Mouse (Mus musculus): ENCODE data around the gene Nin. TPM values are rescaled to one million over a fixed set of nuclear protein-coding genes. Genes with fewer than 3 reads are reported as not detected.

The Nin gene
- total and polyA plus RNA-seq, 2 experiments from 2014 or later = 5.1 to 9.8 TPM

DNA sequence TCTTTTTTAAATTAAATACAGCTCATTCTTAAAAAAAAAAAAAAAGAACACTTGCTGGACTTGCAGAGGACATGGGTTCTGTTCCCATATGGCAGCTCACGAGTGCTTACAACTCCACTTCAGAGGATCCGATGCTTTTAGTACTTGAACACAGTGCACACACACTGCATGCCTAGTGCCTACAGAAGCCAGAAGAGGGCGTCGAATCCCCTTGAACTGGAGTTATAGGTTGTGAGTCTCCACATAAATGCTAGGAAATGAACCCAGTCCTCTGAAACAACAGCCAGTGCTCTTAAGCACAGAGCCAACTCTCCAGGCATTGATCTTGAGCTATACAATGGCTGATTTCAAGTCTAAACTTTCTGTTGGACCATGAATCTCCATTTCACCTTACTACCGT lies 130.6 kb downstream of the Nin start:
- WGBS = 78% methylated on average over 5 of the region's 5 CpGs
- Histone ChIP-seq H3K36me3 (replicated peaks; ENCODE audit: control insufficient read depth, insufficient read depth, low read length) (peaks cover 37% of the 10 kb centered on the region), H3K4me2 (ENCODE audit: low read depth, low read length) (no peak overlapping the region), H3K27ac (ENCODE audit: low read depth) (no peak overlapping the region), H3K27me3 (ENCODE audit: control insufficient read depth, insufficient read depth, low read length) (no peaks in the 10 kb centered on the region), H3K4me1 (ENCODE audit: control insufficient read depth, insufficient read depth) (peaks cover 23% of the 10 kb centered on the region; the same call in 1 of the 2 replicates), H3K4me3 (ENCODE audit: low read depth, low read length) (no peak overlapping the region), H3K9me3 (replicated peaks; ENCODE audit: control insufficient read depth, low read length) (no peaks in the 10 kb centered on the region), H3K9ac (replicated peaks; ENCODE audit: low read depth, low read length) (no peak overlapping the region)
- ATAC-seq (ENCODE audit: insufficient read depth, low read depth) (no peak), DNase-seq (ENCODE audit: low spot score) (no peak)
- peak; percentile 26 for TF ChIP-seq CTCF (IDR thresholded peaks at IDR 0.05; ENCODE audit: low read depth)
- TF ChIP-seq EP300 (IDR thresholded peaks at IDR 0.05; ENCODE audit: low read depth) = no peak

DNA sequence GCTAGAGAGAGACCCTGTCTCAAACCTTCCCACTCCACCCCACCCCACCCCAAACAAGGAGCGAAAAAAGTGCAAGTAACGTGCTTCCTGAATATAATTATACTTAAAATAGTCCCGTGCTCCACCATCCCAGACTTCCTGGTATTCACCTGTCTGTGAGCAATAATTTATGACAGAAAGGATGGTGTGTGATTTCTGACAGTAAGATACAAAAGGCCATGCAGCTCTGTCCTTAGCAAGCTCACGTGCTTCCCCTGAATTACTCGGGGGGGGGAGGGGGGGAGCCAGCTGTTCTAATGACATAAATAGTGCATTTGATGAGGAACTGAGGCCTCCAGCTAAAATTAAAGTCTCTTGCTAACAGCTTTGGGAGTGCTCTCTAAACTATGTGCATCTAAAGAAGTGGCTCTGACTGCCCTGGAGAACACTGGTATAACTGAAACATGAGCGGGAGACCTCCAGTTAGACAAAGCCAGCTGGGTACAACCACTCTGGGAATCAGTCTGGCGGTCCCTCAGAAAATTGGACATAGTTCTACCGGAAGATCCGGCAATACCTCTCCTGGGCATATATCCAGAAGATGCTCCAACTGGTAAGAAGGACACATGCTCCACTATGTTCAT lies 136.0 kb downstream of the Nin start:
- no peak overlapping the region for H3K4me3 ChIP-seq (ENCODE audit: low read depth, low read length)
- 0 out of 2 replicates have a peak overlapping the region, but pooled peaks have one; percentile 52 for H3K27ac ChIP-seq (ENCODE audit: low read depth)
- no peak overlapping the region for H3K9ac ChIP-seq (replicated peaks; ENCODE audit: low read depth, low read length)
- no peaks in the 10 kb centered on the region for H3K9me3 ChIP-seq (replicated peaks; ENCODE audit: control insufficient read depth, low read length)
- H3K4me2 ChIP-seq (ENCODE audit: low read depth, low read length) = 0 out of 2 replicates have a peak overlapping the region, but pooled peaks have one; percentile 1
- H3K4me1 ChIP-seq (ENCODE audit: control insufficient read depth, insufficient read depth) = 0 out of 2 replicates have a peak, but pooled peaks cover 11% of the 10 kb centered on the region
- DNase-seq (ENCODE audit: low spot score) (no peak), ATAC-seq (ENCODE audit: insufficient read depth, low read depth) (peak; percentile 41; the same call in 1 of the 2 replicates)
- TF ChIP-seq CTCF (IDR thresholded peaks at IDR 0.05; ENCODE audit: low read depth) (no peak), EP300 (IDR thresholded peaks at IDR 0.05; ENCODE audit: low read depth) (no peak)
- H3K27me3 ChIP-seq (ENCODE audit: control insufficient read depth, insufficient read depth, low read length) = no peaks in the 10 kb centered on the region
- H3K36me3 ChIP-seq (replicated peaks; ENCODE audit: control insufficient read depth, insufficient read depth, low read length) = peaks cover 31% of the 10 kb centered on the region
- WGBS = 42% methylated on average over 9 of the region's 9 CpGs

DNA sequence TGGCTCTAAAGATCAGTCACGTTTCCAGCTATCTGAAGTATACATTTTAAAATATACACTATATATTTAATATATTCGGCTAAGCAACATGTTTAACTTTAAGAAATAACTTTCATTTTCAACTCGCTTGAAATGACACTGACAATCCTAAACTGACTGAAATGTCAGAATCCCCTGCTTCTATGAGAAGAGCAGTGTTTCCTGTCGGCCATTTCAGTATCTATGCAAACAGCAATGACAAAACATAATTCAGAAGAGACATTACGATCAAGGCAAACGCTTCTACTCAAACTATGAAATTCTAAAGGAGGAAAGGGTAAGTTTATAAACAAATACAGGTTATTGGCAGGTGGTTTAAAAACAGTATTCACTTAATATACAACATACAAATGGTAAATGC lies 136.8 kb downstream of the Nin start:
- Histone ChIP-seq H3K4me2 (ENCODE audit: low read depth, low read length) (no peak overlapping the region), H3K9ac (replicated peaks; ENCODE audit: low read depth, low read length) (no peak overlapping the region), H3K36me3 (replicated peaks; ENCODE audit: control insufficient read depth, insufficient read depth, low read length) (peaks cover 25% of the 10 kb centered on the region), H3K4me1 (ENCODE audit: control insufficient read depth, insufficient read depth) (0 out of 2 replicates have a peak, but pooled peaks cover 11% of the 10 kb centered on the region), H3K4me3 (ENCODE audit: low read depth, low read length) (no peak overlapping the region), H3K27ac (ENCODE audit: low read depth) (0 out of 2 replicates have a peak overlapping the region, but pooled peaks have one; percentile 52), H3K27me3 (ENCODE audit: control insufficient read depth, insufficient read depth, low read length) (no peaks in the 10 kb centered on the region), H3K9me3 (replicated peaks; ENCODE audit: control insufficient read depth, low read length) (no peaks in the 10 kb centered on the region)
- TF ChIP-seq CTCF (IDR thresholded peaks at IDR 0.05; ENCODE audit: low read depth) (no peak), EP300 (IDR thresholded peaks at IDR 0.05; ENCODE audit: low read depth) (no peak)
- WGBS = 77% methylated on average over 6 of the region's 6 CpGs
- no peak for ATAC-seq (ENCODE audit: insufficient read depth, low read depth)
- no peak for DNase-seq (ENCODE audit: low spot score)

DNA sequence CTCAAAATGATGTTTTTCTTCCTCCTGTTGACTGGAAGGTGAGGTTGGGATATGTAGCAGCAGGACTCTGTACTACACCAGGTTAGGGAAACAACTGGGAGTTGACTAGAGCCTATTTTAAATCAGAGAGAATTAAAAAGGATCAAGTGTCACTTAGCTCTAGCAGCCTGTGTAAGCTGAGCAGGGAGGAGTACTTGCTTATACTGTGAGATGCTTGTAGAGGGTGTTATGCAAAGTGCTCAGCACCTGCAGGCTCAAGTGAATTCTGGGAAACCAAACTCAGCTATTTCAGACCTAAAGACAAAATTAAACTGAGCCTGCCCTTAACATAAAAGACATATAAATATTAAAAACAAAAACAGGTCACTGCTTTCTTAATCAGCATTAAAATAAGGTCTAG lies 139.9 kb downstream of the Nin start:
- Histone ChIP-seq H3K36me3 (replicated peaks; ENCODE audit: control insufficient read depth, insufficient read depth, low read length) (peaks cover 35% of the 10 kb centered on the region), H3K27ac (ENCODE audit: low read depth) (no peak overlapping the region)

DNA sequence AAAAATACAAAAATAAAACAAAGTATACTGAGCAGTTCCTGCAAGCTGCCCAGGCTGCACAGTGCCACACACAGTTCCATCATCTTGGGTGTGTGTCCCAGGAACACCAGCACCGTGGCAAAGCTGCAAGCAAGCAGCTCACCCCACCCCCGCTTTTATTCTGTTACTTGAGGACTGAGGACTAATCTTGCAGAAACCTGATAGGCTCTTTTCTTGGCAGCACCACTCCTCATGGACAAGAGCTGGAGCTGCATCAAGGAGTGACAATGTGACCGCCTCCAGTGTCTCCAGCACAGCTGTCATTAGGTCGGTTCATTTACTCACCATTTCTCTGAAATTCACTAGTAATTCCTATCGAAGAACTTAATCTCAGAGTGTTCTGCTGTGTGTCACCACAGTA lies 145.4 kb downstream of the Nin start:
- H3K27me3 ChIP-seq (ENCODE audit: control insufficient read depth, insufficient read depth, low read length) = no peaks in the 10 kb centered on the region
- H3K27ac ChIP-seq (ENCODE audit: low read depth) = no peak overlapping the region
- H3K4me3 ChIP-seq (ENCODE audit: low read depth, low read length) = no peak overlapping the region
- no peak for ATAC-seq (ENCODE audit: insufficient read depth, low read depth)
- no peak overlapping the region for H3K9ac ChIP-seq (replicated peaks; ENCODE audit: low read depth, low read length)
- H3K36me3 ChIP-seq (replicated peaks; ENCODE audit: control insufficient read depth, insufficient read depth, low read length) = peaks cover 56% of the 10 kb centered on the region
- WGBS = 50% methylated on average over 5 of the region's 5 CpGs
- H3K9me3 ChIP-seq (replicated peaks; ENCODE audit: control insufficient read depth, low read length) = no peaks in the 10 kb centered on the region
- H3K4me1 ChIP-seq (ENCODE audit: control insufficient read depth, insufficient read depth) = peaks cover 23% of the 10 kb centered on the region
- peak; percentile 54 for DNase-seq (ENCODE audit: low spot score)
- TF ChIP-seq CTCF (IDR thresholded peaks at IDR 0.05; ENCODE audit: low read depth) (no peak), EP300 (IDR thresholded peaks at IDR 0.05; ENCODE audit: low read depth) (no peak)
- no peak overlapping the region for H3K4me2 ChIP-seq (ENCODE audit: low read depth, low read length)

More for the DNA sequence above, 139.9 kb downstream of the Nin start:
- no peak for TF ChIP-seq EP300 (IDR thresholded peaks at IDR 0.05; ENCODE audit: low read depth)
- TF ChIP-seq CTCF (IDR thresholded peaks at IDR 0.05; ENCODE audit: low read depth) = no peak
- H3K4me2 ChIP-seq (ENCODE audit: low read depth, low read length) = no peak overlapping the region
- DNase-seq (ENCODE audit: low spot score) = no peak
- H3K9ac ChIP-seq (replicated peaks; ENCODE audit: low read depth, low read length) = no peak overlapping the region
- no peaks in the 10 kb centered on the region for H3K27me3 ChIP-seq (ENCODE audit: control insufficient read depth, insufficient read depth, low read length)
- no peaks in the 10 kb centered on the region for H3K9me3 ChIP-seq (replicated peaks; ENCODE audit: control insufficient read depth, low read length)
- no peak for ATAC-seq (ENCODE audit: insufficient read depth, low read depth)
- H3K4me3 ChIP-seq (ENCODE audit: low read depth, low read length) = no peak overlapping the region
- 0 out of 2 replicates have a peak, but pooled peaks cover 11% of the 10 kb centered on the region for H3K4me1 ChIP-seq (ENCODE audit: control insufficient read depth, insufficient read depth)

DNA sequence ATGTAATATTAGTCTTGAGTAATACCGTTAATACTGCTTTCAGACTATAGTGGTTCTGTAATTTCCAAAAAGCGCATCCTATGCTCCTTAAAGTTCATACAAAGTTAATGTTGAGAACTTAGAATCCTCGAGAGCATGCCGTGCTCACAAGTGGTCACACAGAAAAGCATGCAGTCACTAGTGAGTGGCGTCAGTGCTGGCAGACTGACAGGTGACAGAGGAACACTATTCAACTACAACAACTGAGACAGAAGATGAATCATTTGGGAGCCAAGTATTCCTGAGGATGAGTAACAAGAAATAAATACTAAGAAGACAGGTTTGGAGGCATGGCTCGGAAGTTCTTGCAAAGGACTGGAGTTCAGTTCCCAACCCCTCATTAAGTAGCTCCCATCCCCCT lies 146.4 kb downstream of the Nin start:
- Histone ChIP-seq H3K27me3 (ENCODE audit: control insufficient read depth, insufficient read depth, low read length) (no peaks in the 10 kb centered on the region), H3K4me2 (ENCODE audit: low read depth, low read length) (no peak overlapping the region), H3K36me3 (replicated peaks; ENCODE audit: control insufficient read depth, insufficient read depth, low read length) (peaks cover 67% of the 10 kb centered on the region), H3K4me1 (ENCODE audit: control insufficient read depth, insufficient read depth) (peaks cover 23% of the 10 kb centered on the region), H3K9me3 (replicated peaks; ENCODE audit: control insufficient read depth, low read length) (no peaks in the 10 kb centered on the region), H3K9ac (replicated peaks; ENCODE audit: low read depth, low read length) (no peak overlapping the region), H3K4me3 (ENCODE audit: low read depth, low read length) (no peak overlapping the region), H3K27ac (ENCODE audit: low read depth) (0 out of 2 replicates have a peak overlapping the region, but pooled peaks have one; percentile 74)
- no peak for ATAC-seq (ENCODE audit: insufficient read depth, low read depth)
- DNase-seq (ENCODE audit: low spot score) = no peak
- TF ChIP-seq CTCF (IDR thresholded peaks at IDR 0.05; ENCODE audit: low read depth) = no peak
- no peak for TF ChIP-seq EP300 (IDR thresholded peaks at IDR 0.05; ENCODE audit: low read depth)
- 67% methylated on average over 6 of the region's 6 CpGs for WGBS
